Mouse (Mus musculus) liver, embryonic 14.5 days (tissue): ENCODE measurements around the gene Ezr.

Source experiments
- CTCF ChIP-seq: IDR thresholded peaks from 2 replicates; pipeline ENCODE4 v1.5.1; 2016; ENCODE audit warnings: antibody characterized with exemption, low read depth, control low read depth
- EP300 ChIP-seq: IDR thresholded peaks from 2 replicates; pipeline ENCODE4 v1.6.1; 2016; ENCODE audit warnings: antibody characterized with exemption, low read depth

DNA sequence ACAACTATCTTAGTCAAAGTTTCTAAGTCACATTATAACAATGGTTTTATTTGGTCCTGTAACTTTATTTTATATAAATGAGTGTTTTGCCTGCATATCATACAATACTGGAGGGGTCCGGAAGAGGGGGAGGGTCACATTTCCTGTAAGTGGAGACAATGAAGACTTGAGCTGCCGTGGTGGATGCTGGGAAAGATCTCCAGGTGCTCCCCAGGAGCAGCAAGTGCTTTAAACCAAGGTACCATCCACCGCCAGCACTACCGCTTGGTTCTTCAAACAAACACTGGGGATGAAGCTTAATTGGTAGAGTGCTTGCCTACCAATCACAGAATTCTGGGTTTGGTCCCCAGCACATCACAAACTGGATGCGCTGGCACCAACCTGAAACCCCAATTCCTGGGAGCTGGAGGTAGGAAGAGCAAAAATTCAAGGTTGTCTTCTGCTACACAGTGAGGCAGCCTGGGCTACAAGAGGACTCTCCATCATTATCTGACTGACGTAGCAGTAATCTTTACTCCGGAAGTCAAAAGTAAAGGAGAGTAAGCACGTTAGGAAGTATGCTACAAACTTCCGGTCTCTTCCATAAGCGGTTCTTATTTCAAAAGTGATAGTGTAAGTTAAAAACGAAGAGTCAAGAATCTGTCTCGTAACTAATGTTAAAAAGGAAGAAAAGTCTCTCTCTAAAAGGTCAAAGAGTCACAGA, 4.8 kb downstream of the Ezr start:
- TF ChIP-seq CTCF (no peak), EP300 (no peak)
